Mouse (Mus musculus): Measurements from ENCODE around the gene Kdf1. TPM values are rescaled to one million over a fixed set of nuclear protein-coding genes. Genes with fewer than 3 reads are reported as not detected.
A peak's percentile ranks its signal among the peaks of the same experiment; 100 is the strongest.
"Not testable (repeated sequence)": the region's sequence is repeated elsewhere in the genome, so short reads cannot be mapped to it uniquely, and the experiment has no call there.

Kdf1 gene
- polyA plus RNA-seq, 1 experiment from 2014 or later = 30.1 TPM

DNA sequence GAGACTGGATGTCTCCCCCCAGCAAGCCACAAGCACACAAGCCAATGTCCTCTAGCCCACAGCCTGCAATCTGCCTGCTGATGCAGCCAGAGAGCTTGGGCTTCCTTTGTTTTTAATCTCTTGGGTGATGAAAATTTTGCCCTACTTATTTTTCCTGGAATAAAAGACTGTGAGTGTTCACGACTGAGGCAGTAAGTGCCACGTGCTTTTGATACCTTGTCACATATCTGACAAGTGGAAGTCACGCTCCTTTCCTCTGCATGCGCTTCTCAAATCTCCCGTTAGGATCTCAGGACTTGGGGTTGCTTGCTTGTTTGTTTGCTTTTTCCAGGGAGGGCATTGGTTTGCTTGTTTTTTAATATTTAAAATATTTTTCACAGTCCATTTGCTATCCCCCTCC lies 14.5 kb upstream of the Kdf1 start:
- Histone ChIP-seq H3K4me2 (replicated peaks; ENCODE audit: low read depth, low read length) (no peak overlapping the region), H3K27me3 (ENCODE audit: control insufficient read depth, insufficient read depth, low read length) (peaks cover 12% of the 10 kb centered on the region), H3K36me3 (ENCODE audit: control insufficient read depth, insufficient read depth, low read length) (no peaks in the 10 kb centered on the region), H3K4me1 (ENCODE audit: control insufficient read depth, insufficient read depth, low read length) (no peaks in the 10 kb centered on the region), H3K27ac (ENCODE audit: low read length) (no peak overlapping the region), H3K4me3 (ENCODE audit: low read depth, low read length) (no peak overlapping the region), H3K9me3 (ENCODE audit: control insufficient read depth, low read depth, low read length) (no peaks in the 10 kb centered on the region), H3K9ac (replicated peaks; ENCODE audit: low read depth, low read length) (no peak overlapping the region)
- no peak for ATAC-seq (ENCODE audit: insufficient number of reproducible peaks, insufficient read depth, low FRiP score, low read depth)
- WGBS = 54% methylated on average over 5 of the region's 5 CpGs

DNA sequence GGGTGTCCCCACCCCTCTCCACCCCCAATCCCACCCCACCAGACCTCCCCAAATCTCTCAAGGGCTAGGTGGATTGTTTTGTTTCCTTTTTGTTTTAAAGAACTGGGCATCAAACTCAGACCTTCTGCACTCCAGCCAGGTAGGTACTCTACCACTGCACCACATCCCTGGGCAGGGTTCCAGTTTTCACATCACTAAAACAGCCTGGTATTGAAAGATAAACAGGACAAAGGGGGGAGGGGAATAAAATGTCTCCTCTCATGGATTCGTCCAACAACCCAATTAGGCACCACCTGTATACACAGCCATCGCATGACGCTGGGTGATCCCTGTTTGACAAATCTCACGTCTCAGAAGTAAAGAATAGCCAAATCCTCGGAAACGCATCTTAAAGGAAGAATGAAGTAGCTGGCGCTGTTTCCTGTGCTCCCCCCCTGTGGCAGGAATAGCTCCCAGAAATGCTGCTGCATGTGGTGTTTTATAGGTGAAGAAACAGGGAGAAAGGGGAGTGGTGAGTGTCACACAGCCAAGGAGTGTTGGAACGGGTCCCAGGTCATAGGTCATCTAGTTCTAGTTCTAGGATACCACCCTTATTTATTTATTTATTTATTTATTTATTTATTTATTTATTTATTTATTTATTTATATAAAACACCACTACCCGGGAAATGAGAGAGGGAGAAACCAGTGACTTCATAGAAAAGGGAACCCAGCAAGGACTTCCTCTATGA lies 13.8 kb upstream of the Kdf1 start:
- 60% methylated on average over 9 of the region's 9 CpGs for WGBS
- H3K9ac ChIP-seq (replicated peaks; ENCODE audit: low read depth, low read length) = no peak overlapping the region
- peaks cover 6% of the 10 kb centered on the region; the same call in 1 of the 2 replicates for H3K27me3 ChIP-seq (ENCODE audit: control insufficient read depth, insufficient read depth, low read length)
- H3K4me2 ChIP-seq (replicated peaks; ENCODE audit: low read depth, low read length) = no peak overlapping the region
- H3K4me1 ChIP-seq (ENCODE audit: control insufficient read depth, insufficient read depth, low read length) = no peaks in the 10 kb centered on the region
- no peaks in the 10 kb centered on the region for H3K9me3 ChIP-seq (ENCODE audit: control insufficient read depth, low read depth, low read length)
- no peak for ATAC-seq (ENCODE audit: insufficient number of reproducible peaks, insufficient read depth, low FRiP score, low read depth)
- no peaks in the 10 kb centered on the region for H3K36me3 ChIP-seq (ENCODE audit: control insufficient read depth, insufficient read depth, low read length)
- no peak overlapping the region for H3K27ac ChIP-seq (ENCODE audit: low read length)
- no peak overlapping the region for H3K4me3 ChIP-seq (ENCODE audit: low read depth, low read length)

- H3K36me3 ChIP-seq (ENCODE audit: control insufficient read depth, insufficient read depth, low read length) = no peaks in the 10 kb centered on the region
- H3K4me3 ChIP-seq (ENCODE audit: low read depth, low read length) = no peak overlapping the region
- no peak overlapping the region for H3K27ac ChIP-seq (ENCODE audit: low read length)
- no peak overlapping the region for H3K9ac ChIP-seq (replicated peaks; ENCODE audit: low read depth, low read length)
- no peaks in the 10 kb centered on the region for H3K4me1 ChIP-seq (ENCODE audit: control insufficient read depth, insufficient read depth, low read length)
- 66% methylated on average over 5 of the region's 5 CpGs for WGBS
- ATAC-seq (ENCODE audit: insufficient number of reproducible peaks, insufficient read depth, low FRiP score, low read depth) = no peak
- no peaks in the 10 kb centered on the region for H3K27me3 ChIP-seq (ENCODE audit: control insufficient read depth, insufficient read depth, low read length)
- H3K4me2 ChIP-seq (replicated peaks; ENCODE audit: low read depth, low read length) = no peak overlapping the region
- H3K9me3 ChIP-seq (ENCODE audit: control insufficient read depth, low read depth, low read length) = no peaks in the 10 kb centered on the region
Observed at GRCm38 (mm10) chr4:133506573-133506972, 12.2 kb upstream of the Kdf1 start.

- H3K4me2 ChIP-seq (replicated peaks; ENCODE audit: low read depth, low read length) = no peak overlapping the region
- no peaks in the 10 kb centered on the region for H3K36me3 ChIP-seq (ENCODE audit: control insufficient read depth, insufficient read depth, low read length)
- WGBS = 82% methylated on average over 7 of the region's 7 CpGs
- H3K27ac ChIP-seq (ENCODE audit: low read length) = no peak overlapping the region
- ATAC-seq (ENCODE audit: insufficient number of reproducible peaks, insufficient read depth, low FRiP score, low read depth) = no peak
- H3K9ac ChIP-seq (replicated peaks; ENCODE audit: low read depth, low read length) = no peak overlapping the region
- H3K9me3 ChIP-seq (ENCODE audit: control insufficient read depth, low read depth, low read length) = no peaks in the 10 kb centered on the region
- no peaks in the 10 kb centered on the region for H3K4me1 ChIP-seq (ENCODE audit: control insufficient read depth, insufficient read depth, low read length)
- H3K4me3 ChIP-seq (ENCODE audit: low read depth, low read length) = no peak overlapping the region
- no peaks in the 10 kb centered on the region for H3K27me3 ChIP-seq (ENCODE audit: control insufficient read depth, insufficient read depth, low read length)
Observed at GRCm38 (mm10) chr4:133508990-133509389, 9.8 kb upstream of the Kdf1 start.

- Histone ChIP-seq H3K27ac (ENCODE audit: low read length) (no peak overlapping the region), H3K9me3 (ENCODE audit: control insufficient read depth, low read depth, low read length) (no peaks in the 10 kb centered on the region), H3K4me2 (replicated peaks; ENCODE audit: low read depth, low read length) (no peak overlapping the region), H3K27me3 (ENCODE audit: control insufficient read depth, insufficient read depth, low read length) (no peaks in the 10 kb centered on the region), H3K9ac (replicated peaks; ENCODE audit: low read depth, low read length) (no peak overlapping the region), H3K36me3 (ENCODE audit: control insufficient read depth, insufficient read depth, low read length) (no peaks in the 10 kb centered on the region), H3K4me1 (ENCODE audit: control insufficient read depth, insufficient read depth, low read length) (no peaks in the 10 kb centered on the region), H3K4me3 (ENCODE audit: low read depth, low read length) (no peak overlapping the region)
- WGBS = 79% methylated on average over 5 of the region's 5 CpGs
- no peak for ATAC-seq (ENCODE audit: insufficient number of reproducible peaks, insufficient read depth, low FRiP score, low read depth)
Observed at GRCm38 (mm10) chr4:133511050-133511449, 7.7 kb upstream of the Kdf1 start.

GRCm38 (mm10) chr4:133512511-133512910 lies 6.3 kb upstream of the Kdf1 start:
- not testable (repeated sequence) for H3K4me3 ChIP-seq (ENCODE audit: low read depth, low read length); H3K4me2 ChIP-seq (replicated peaks; ENCODE audit: low read depth, low read length); ATAC-seq (ENCODE audit: insufficient number of reproducible peaks, insufficient read depth, low FRiP score, low read depth); H3K27ac ChIP-seq (ENCODE audit: low read length); H3K9me3 ChIP-seq (ENCODE audit: control insufficient read depth, low read depth, low read length); H3K9ac ChIP-seq (replicated peaks; ENCODE audit: low read depth, low read length); H3K36me3 ChIP-seq (ENCODE audit: control insufficient read depth, insufficient read depth, low read length); H3K27me3 ChIP-seq (ENCODE audit: control insufficient read depth, insufficient read depth, low read length); H3K4me1 ChIP-seq (ENCODE audit: control insufficient read depth, insufficient read depth, low read length)
- 50% methylated on average over 4 of the region's 5 CpGs for WGBS

GRCm38 (mm10) chr4:133512972-133513371 lies 5.8 kb upstream of the Kdf1 start:
- Histone ChIP-seq H3K27me3 (ENCODE audit: control insufficient read depth, insufficient read depth, low read length) (no peaks in the 10 kb centered on the region), H3K27ac (ENCODE audit: low read length) (no peak overlapping the region), H3K4me3 (ENCODE audit: low read depth, low read length) (no peak overlapping the region), H3K9ac (replicated peaks; ENCODE audit: low read depth, low read length) (no peak overlapping the region), H3K36me3 (ENCODE audit: control insufficient read depth, insufficient read depth, low read length) (no peaks in the 10 kb centered on the region), H3K4me1 (ENCODE audit: control insufficient read depth, insufficient read depth, low read length) (no peaks in the 10 kb centered on the region), H3K9me3 (ENCODE audit: control insufficient read depth, low read depth, low read length) (no peaks in the 10 kb centered on the region), H3K4me2 (replicated peaks; ENCODE audit: low read depth, low read length) (no peak overlapping the region)
- no peak; the same call in 1 of the 2 replicates for ATAC-seq (ENCODE audit: insufficient number of reproducible peaks, insufficient read depth, low FRiP score, low read depth)
- 16% methylated on average over 8 of the region's 8 CpGs for WGBS

DNA sequence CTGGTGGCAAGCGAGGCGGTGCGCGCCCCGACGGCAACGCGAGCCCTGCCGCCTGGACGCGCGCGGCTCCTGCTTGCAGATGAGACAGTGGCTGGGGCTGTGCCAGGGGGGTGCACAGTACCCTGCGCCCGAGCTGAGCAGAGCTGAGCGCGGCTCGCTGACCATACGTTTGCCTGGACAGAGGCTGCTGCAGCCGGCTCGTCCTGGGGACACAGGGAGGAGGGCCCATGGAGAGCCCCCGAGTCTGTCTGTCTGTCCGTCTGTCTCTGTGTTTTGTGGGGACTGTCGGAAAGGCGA lies 554 bp downstream of the Kdf1 start:
- H3K4me2 ChIP-seq (replicated peaks; ENCODE audit: low read depth, low read length) = peak overlapping the region; percentile 47
- peaks cover 4% of the 10 kb centered on the region; the same call in 1 of the 2 replicates for H3K4me1 ChIP-seq (ENCODE audit: control insufficient read depth, insufficient read depth, low read length)
- WGBS = 8% methylated on average over 25 of the region's 25 CpGs
- H3K9me3 ChIP-seq (ENCODE audit: control insufficient read depth, low read depth, low read length) = no peaks in the 10 kb centered on the region
- ATAC-seq (ENCODE audit: insufficient number of reproducible peaks, insufficient read depth, low FRiP score, low read depth) = peak; percentile 39; the same call in 1 of the 2 replicates
- H3K9ac ChIP-seq (replicated peaks; ENCODE audit: low read depth, low read length) = peak overlapping the region; percentile 64
- H3K4me3 ChIP-seq (ENCODE audit: low read depth, low read length) = peak overlapping the region; percentile 42
- H3K36me3 ChIP-seq (ENCODE audit: control insufficient read depth, insufficient read depth, low read length) = no peaks in the 10 kb centered on the region
- peak overlapping the region; percentile 63; the same call in 1 of the 2 replicates for H3K27ac ChIP-seq (ENCODE audit: low read length)
- H3K27me3 ChIP-seq (ENCODE audit: control insufficient read depth, insufficient read depth, low read length) = peaks cover 11% of the 10 kb centered on the region; the same call in 1 of the 2 replicates

GRCm38 (mm10) chr4:133521502-133521901 lies 2.7 kb downstream of the Kdf1 start:
- Histone ChIP-seq H3K4me1 (ENCODE audit: control insufficient read depth, insufficient read depth, low read length) (peaks cover 4% of the 10 kb centered on the region; the same call in 1 of the 2 replicates), H3K9ac (replicated peaks; ENCODE audit: low read depth, low read length) (no peak overlapping the region), H3K4me3 (ENCODE audit: low read depth, low read length) (no peak overlapping the region), H3K9me3 (ENCODE audit: control insufficient read depth, low read depth, low read length) (no peaks in the 10 kb centered on the region), H3K4me2 (replicated peaks; ENCODE audit: low read depth, low read length) (no peak overlapping the region), H3K36me3 (ENCODE audit: control insufficient read depth, insufficient read depth, low read length) (no peaks in the 10 kb centered on the region), H3K27me3 (ENCODE audit: control insufficient read depth, insufficient read depth, low read length) (peaks cover 11% of the 10 kb centered on the region; the same call in 1 of the 2 replicates), H3K27ac (ENCODE audit: low read length) (no peak overlapping the region)
- 57% methylated on average over 2 of the region's 2 CpGs for WGBS
- no peak for ATAC-seq (ENCODE audit: insufficient number of reproducible peaks, insufficient read depth, low FRiP score, low read depth)

Data from stomach, embryonic 14.5 days (tissue).